8 mouse cellular contexts compared by ENCODE assay signal in the genomic region with DNA sequence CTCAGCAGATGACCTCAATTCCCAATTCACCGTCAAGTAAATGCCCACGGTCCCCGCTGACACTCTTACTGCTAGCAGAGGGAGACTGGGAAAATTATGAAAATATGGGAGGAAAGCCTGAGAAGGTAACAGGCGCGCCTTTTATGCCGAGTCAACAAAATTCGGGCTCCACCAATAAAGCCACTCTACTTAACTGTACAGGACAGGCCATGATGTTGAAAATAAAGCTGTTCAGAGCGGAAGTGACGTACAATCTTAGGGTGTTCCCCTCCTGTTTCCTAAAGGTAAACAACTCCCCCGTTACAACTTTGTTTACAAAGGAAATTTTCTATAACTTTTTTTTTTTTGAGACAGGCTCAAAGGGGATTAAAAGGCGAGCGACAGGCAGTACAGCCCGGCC. TPM values are rescaled to one million over a fixed set of nuclear protein-coding genes. Genes with fewer than 3 reads are reported as not detected.
DNase-seq lines count a peak whose midpoint lies in the region; ATAC-seq lines count a peak whose summit lies in the region.

No protein-coding gene starts in this region.

- 12% methylated on average over 13 of the region's 13 CpGs for WGBS in forebrain, embryonic 13.5 days
- WGBS in liver, embryonic 16.5 days (ENCODE audit: insufficient replicate concordance), result 5% methylated on average over 13 of the region's 13 CpGs
- WGBS in neural tube, embryonic 14.5 days, result 14% methylated on average over 13 of the region's 13 CpGs

- H3K9ac ChIP-seq in forebrain, embryonic 13.5 days, result peak overlapping the region; percentile 100
- peak overlapping the region; percentile 100 for H3K9ac ChIP-seq in liver, embryonic 16.5 days (ENCODE audit: low read depth, low read length)
- H3K9ac ChIP-seq in neural tube, embryonic 14.5 days (replicated peaks; ENCODE audit: low read depth, low read length), result peak overlapping the region; percentile 100

- H3K36me3 ChIP-seq in forebrain, embryonic 13.5 days (ENCODE audit: poor library complexity, severe bottlenecking), result peaks cover 32% of the 10 kb centered on the region
- H3K36me3 ChIP-seq in liver, embryonic 16.5 days (ENCODE audit: control insufficient read depth, insufficient read depth), result peaks cover 30% of the 10 kb centered on the region
- peaks cover 28% of the 10 kb centered on the region for H3K36me3 ChIP-seq in neural tube, embryonic 14.5 days (ENCODE audit: control insufficient read depth, insufficient read depth, low read length)

- no peaks in the 10 kb centered on the region for H3K9me3 ChIP-seq in forebrain, embryonic 13.5 days (replicated peaks)
- H3K9me3 ChIP-seq in liver, embryonic 16.5 days (replicated peaks; ENCODE audit: control insufficient read depth, low read length), result no peaks in the 10 kb centered on the region
- no peaks in the 10 kb centered on the region for H3K9me3 ChIP-seq in neural tube, embryonic 14.5 days (ENCODE audit: control insufficient read depth, low read length)

- DNase-seq in cerebellum, adult 18-20 months, result peak; percentile 20
- no peak for DNase-seq in cerebellum, adult 8-10 months
- DNase-seq in brain, embryonic 18.5 days (ENCODE audit: low read depth, low spot score), result peak; percentile 18
- DNase-seq in ovary, adult 18-20 months (ENCODE audit: low spot score), result no peak

- H3K27ac ChIP-seq in forebrain, embryonic 13.5 days, result peak overlapping the region; percentile 99; the same call in 1 of the 2 replicates
- H3K27ac ChIP-seq in liver, embryonic 16.5 days (ENCODE audit: low read length), result peak overlapping the region; percentile 99
- H3K27ac ChIP-seq in neural tube, embryonic 14.5 days (ENCODE audit: low read depth, low read length), result peak overlapping the region; percentile 100

- no peaks in the 10 kb centered on the region for H3K27me3 ChIP-seq in forebrain, embryonic 13.5 days
- no peaks in the 10 kb centered on the region for H3K27me3 ChIP-seq in liver, embryonic 16.5 days (ENCODE audit: control insufficient read depth, insufficient read depth, low read depth, low read length)
- peaks cover 3% of the 10 kb centered on the region; the same call in 1 of the 2 replicates for H3K27me3 ChIP-seq in neural tube, embryonic 14.5 days (ENCODE audit: control insufficient read depth, insufficient read depth, low read length)

- peak overlapping the region; percentile 80 for H3K4me2 ChIP-seq in forebrain, embryonic 13.5 days
- peak overlapping the region; percentile 74 for H3K4me2 ChIP-seq in liver, embryonic 16.5 days (ENCODE audit: low read depth, low read length)
- H3K4me2 ChIP-seq in neural tube, embryonic 14.5 days (ENCODE audit: low read depth, low read length), result peak overlapping the region; percentile 80

- H3K4me1 ChIP-seq in forebrain, embryonic 13.5 days, result peaks cover 19% of the 10 kb centered on the region
- peaks cover 16% of the 10 kb centered on the region for H3K4me1 ChIP-seq in liver, embryonic 16.5 days (ENCODE audit: control insufficient read depth, low read depth, low read length)
- H3K4me1 ChIP-seq in neural tube, embryonic 14.5 days (ENCODE audit: control insufficient read depth, insufficient read depth, low read length), result peaks cover 16% of the 10 kb centered on the region

- peak overlapping the region; percentile 100 for H3K4me3 ChIP-seq in forebrain, embryonic 13.5 days
- H3K4me3 ChIP-seq in liver, embryonic 16.5 days (ENCODE audit: low read depth, low read length), result peak overlapping the region; percentile 100
- peak overlapping the region; percentile 100 for H3K4me3 ChIP-seq in neural tube, embryonic 14.5 days (ENCODE audit: low read depth, low read length)

- peak; percentile 53 for ATAC-seq in forebrain, embryonic 13.5 days
- ATAC-seq in inflammation-experienced regulatory T-cells, adult 6 months, result peak; percentile 85
- ATAC-seq in liver, embryonic 16.5 days (ENCODE audit: low read depth), result peak; percentile 67
- ATAC-seq in neural tube, embryonic 14.5 days (ENCODE audit: low read depth), result peak; percentile 63

RNA-seq across cellular contexts. Expression of a gene that starts 1.0 kb away (rescaled TPM):
- polyA plus RNA-seq in forebrain, embryonic 13.5 days (2015; fragmentation: Nextera tagmentation; extraction: Ambion mirVana), result 165 and 177 TPM in 2 replicates
- 100 to 1,000 TPM; 382 to 646 (median 498) TPM for polyA plus RNA-seq in inflammation-experienced regulatory T-cells, adult 6 months (2017; shearing (Covaris generic))
- 84.0 and 92.6 TPM in 2 replicates for polyA plus RNA-seq in liver, embryonic 16.5 days (2015; fragmentation: Nextera tagmentation; extraction: Ambion mirVana)
- polyA plus RNA-seq in neural tube, embryonic 14.5 days (2014; fragmentation: Nextera tagmentation; extraction: Ambion mirVana), result 176 and 180 TPM in 2 replicates

RNA-seq across cellular contexts. Expression of a gene that starts 22.1 kb away (rescaled TPM):
- polyA plus RNA-seq in forebrain, embryonic 13.5 days (2015; fragmentation: Nextera tagmentation; extraction: Ambion mirVana), result 64.1 and 64.8 TPM in 2 replicates
- polyA plus RNA-seq in inflammation-experienced regulatory T-cells, adult 6 months (2017; shearing (Covaris generic)), result 10 to 100 TPM; 39.2 to 58.9 (median 57.3) TPM
- polyA plus RNA-seq in liver, embryonic 16.5 days (2015; fragmentation: Nextera tagmentation; extraction: Ambion mirVana), result 10.4 and 11.5 TPM in 2 replicates
- polyA plus RNA-seq in neural tube, embryonic 14.5 days (2014; fragmentation: Nextera tagmentation; extraction: Ambion mirVana), result 52.4 and 52.9 TPM in 2 replicates

RNA-seq across cellular contexts. Expression of a gene that starts 22.4 kb away (rescaled TPM):
- 54.2 and 54.6 TPM in 2 replicates for polyA plus RNA-seq in forebrain, embryonic 13.5 days (2015; fragmentation: Nextera tagmentation; extraction: Ambion mirVana)
- polyA plus RNA-seq in inflammation-experienced regulatory T-cells, adult 6 months (2017; shearing (Covaris generic)), result 10 to 100 TPM; 70.0 to 79.5 (median 70.1) TPM
- polyA plus RNA-seq in liver, embryonic 16.5 days (2015; fragmentation: Nextera tagmentation; extraction: Ambion mirVana), result 16.5 and 19.6 TPM in 2 replicates
- 60.3 and 62.7 TPM in 2 replicates for polyA plus RNA-seq in neural tube, embryonic 14.5 days (2014; fragmentation: Nextera tagmentation; extraction: Ambion mirVana)

RNA-seq across cellular contexts. Expression of a gene that starts 30.2 kb away (rescaled TPM):
- polyA plus RNA-seq in forebrain, embryonic 13.5 days (2015; fragmentation: Nextera tagmentation; extraction: Ambion mirVana), result 441 and 458 TPM in 2 replicates
- polyA plus RNA-seq in inflammation-experienced regulatory T-cells, adult 6 months (2017; shearing (Covaris generic)), result 100 to 1,000 TPM; 360 to 576 (median 385) TPM
- polyA plus RNA-seq in liver, embryonic 16.5 days (2015; fragmentation: Nextera tagmentation; extraction: Ambion mirVana), result 111 and 117 TPM in 2 replicates
- 371 and 387 TPM in 2 replicates for polyA plus RNA-seq in neural tube, embryonic 14.5 days (2014; fragmentation: Nextera tagmentation; extraction: Ambion mirVana)

Comparison
In these comparisons a context has a peak if more than half of its experiments do, and no peak if none do; other contexts are left out.
1. DNase-seq: peak in cerebellum, adult 18-20 months (2 of 2) and brain, embryonic 18.5 days (single experiment); none in cerebellum, adult 8-10 months (single experiment) and ovary, adult 18-20 months (single experiment).
2. Peak in every context shown above with its lines, with median percentiles within 50 percentile points of each other: ATAC-seq, H3K27ac ChIP-seq, H3K4me2 ChIP-seq, H3K4me3 ChIP-seq and H3K9ac ChIP-seq.